Mouse (Mus musculus): ENCODE data around the gene Scrn2.

Gene Scrn2

DNA sequence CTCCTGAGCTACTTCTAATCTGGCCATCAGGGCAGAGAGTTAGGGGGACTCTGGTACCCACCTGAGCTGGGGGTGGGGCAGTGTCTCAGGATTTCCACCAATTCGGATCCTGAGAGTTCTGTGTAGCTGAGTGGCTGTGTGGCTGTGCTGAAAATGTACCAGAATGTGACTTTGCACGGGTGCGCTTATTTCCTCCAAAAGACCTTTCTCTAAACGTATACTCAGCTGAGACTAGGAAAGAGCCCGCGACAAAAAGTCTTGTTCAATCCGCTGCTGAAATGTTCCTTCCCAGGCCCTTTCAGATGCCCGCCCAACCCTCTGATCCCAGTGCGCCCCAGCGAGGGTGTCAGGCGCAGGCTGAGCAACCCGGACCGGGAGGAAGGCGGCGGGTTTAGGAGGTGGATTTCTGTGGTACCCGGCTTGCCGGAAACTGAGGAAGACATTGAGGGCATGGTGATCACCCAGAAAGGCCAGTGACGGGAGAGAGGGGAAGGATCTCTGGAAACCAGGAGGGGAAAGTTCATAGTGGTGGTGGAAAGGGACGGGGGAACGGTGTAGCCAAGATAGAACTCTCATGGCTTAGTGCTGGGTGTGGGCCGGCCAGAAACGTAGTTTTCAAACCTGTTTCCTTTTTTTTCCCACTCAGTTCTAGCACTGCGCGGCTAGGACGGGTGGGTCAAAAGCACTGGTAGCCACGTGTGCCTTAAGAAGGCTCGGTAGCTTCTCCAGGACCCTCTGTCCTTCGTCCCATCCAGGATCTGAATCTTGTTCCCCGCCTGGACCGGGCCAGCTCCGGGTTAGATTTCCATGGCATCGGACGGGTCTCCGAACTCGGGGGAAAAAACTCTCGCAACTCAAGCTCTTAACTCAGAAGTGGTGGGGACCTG lies 11.8 kb upstream of the Scrn2 start:
- in situ Hi-C loops (cut with MboI, MseI) = no loop called here

DNA sequence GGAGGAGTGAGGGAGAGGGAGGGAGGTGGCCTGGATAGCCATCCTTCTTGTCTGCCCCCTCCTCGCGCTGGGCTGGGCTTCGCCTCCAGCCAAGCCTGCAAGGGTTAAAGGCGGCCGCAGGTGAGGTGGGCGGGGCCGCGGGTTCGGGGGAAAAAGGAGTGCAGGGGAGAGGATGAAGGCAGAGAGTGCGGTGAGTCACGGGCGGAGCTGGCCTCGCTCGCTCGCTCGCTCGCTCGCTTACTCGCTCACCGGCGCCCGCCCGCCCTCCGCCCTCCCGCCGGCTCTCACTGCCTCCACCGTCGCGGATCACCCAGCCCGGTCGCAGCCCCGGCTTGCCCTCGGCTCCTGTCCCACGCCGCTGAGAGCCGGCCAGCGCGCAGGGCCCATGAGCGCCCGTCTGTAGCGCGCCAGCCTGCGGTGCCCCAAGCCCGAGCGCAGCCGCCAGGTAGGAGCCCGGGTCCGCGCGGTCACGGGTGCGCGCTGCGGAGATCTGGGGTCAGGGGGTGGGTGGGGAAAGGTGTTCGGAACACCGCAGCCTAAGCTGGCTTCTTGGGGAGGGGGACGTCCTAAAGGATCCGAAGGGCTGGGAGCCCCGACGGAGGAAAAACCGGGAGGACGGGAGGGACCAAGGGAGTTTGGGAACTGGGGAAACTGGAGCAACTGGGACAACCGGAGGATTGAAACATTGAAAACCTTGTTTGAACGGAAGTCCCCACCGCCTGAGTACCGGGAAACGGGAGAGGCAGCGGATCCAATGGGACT lies 11.0 kb upstream of the Scrn2 start:
- in situ Hi-C loops (cut with MboI, MseI) = no loop called here

DNA sequence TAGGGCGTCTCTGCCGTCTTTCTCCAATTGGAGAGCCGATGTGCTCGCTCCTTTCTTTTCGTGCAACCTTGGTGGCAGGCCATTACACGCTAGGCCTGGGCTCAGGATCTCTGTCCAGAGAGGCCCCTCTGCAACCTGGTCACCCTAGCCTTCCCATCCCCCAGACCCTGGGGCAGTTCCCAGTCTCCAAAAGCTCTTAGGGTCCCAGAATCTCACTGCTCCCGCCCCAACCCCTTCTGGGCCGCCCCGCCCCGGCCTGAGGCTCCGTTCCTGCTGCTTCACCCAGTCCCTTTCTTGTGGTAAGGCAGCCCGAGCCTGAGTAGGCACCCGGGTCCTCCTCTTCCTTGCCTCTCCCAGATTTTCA lies 10.4 kb upstream of the Scrn2 start:
- in situ Hi-C loops (cut with MboI, MseI) = no loop called here

DNA sequence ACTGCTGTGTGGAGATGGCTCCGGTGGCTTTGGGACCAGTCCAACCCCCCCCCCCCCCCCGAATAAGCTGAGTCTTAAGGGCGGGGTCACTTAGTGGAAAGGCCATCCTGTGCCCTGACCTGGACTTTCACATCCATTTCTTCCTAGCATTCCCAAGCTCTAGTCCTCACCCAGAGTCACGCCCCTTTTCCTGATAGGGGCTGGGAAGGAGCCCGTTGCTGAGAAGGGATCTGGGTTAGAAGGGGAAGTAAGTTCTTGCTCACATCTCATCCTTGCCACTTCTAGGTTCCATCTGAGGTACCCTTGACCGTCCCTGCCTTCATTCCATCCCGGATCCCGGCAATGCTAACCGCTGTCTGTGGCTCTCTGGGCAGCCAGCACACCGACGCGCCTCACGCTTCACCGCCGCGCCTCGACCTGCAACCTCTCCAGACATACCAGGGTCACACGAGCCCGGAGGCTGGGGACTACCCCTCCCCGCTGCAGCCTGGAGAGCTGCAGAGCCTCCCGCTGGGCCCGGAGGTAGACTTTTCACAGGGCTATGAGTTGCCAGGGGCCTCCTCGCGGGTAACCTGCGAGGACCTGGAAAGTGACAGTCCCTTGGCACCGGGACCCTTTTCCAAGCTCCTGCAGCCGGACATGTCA lies 8.5 kb upstream of the Scrn2 start:
- in situ Hi-C loops (cut with MboI, MseI) = loop anchor here (5.0 to 10.0 kb wide), 2 partner anchors 39 to 1444 kb away; partner anchors contain the start of gene Sp2

DNA sequence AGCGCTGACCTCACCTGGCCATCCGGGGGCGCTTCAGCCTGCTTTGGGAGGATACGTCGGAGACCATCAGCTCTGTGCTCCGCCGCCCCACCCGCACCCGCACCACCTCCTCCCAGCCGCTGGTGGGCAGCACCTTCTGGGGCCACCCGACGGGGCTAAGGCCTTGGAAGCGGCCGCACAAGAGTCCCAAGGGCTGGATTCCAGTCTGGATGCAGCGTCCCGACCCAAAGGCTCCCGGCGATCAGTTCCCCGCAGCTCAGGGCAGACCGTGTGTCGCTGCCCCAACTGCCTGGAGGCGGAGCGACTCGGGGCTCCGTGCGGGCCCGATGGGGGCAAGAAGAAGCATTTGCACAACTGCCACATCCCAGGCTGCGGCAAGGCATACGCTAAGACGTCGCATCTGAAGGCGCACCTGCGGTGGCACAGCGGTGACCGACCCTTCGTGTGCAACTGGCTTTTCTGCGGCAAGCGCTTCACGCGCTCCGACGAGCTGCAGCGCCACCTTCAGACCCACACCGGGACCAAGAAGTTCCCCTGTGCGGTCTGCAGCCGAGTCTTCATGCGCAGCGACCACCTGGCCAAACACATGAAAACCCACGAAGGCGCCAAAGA lies 7.8 kb upstream of the Scrn2 start:
- in situ Hi-C loops (cut with MboI, MseI) = loop anchor here (5.0 to 10.0 kb wide), 2 partner anchors 40 to 1443 kb away; partner anchors contain the start of gene Sp2

DNA sequence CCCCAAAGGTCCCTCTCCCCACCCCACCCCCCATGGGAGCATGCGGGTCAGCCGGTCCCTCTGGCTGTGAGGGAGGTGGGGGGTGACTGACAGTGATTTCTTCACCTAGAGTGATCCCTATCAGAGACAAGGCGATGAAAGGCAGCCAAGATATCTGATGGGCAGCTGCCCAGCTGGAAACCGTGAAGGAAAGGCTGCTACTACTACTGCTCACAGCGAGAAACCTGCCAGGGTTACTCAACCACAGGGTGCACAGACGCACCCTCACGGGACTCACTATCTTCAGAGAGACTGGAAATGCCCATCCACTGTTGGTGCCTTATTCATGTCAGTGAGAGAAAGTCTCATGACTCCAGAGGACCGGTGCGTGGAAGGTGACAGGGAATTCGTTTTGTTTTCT lies 4.8 kb upstream of the Scrn2 start:
- in situ Hi-C loops (cut with MboI, MseI) = loop anchor here (5.0 to 10.0 kb wide), 2 partner anchors 43 to 1440 kb away; partner anchors contain the start of gene Sp2

DNA sequence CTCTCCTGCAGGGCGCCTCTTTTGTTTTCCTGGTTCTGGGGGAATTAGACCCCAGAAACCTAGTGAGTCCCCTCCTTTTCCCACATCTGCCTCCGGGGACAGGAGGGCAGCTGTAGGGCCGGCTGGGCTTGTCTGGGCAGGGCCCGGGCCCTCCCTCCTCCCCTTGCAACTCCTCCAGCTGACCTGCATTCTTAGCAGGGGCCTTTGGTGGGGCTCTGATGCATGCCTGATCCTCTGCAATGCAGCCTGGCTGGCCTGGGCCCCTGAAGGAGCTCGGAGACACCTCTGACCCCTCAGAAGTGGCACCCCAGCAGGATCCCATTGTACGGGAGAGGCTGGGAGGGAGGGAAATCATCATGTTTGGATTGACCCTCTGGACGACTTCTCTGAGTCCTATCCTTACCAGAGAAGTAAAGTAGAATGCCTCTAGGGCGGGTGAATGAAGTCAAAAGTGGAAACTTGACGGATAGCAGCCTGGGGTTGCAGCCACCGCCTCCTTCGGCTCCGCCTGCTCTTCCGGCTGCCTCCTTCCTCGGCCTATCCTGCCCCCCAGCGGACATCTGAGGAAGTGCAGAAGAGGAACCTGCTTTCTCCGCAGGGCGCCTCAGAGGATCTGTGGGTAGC lies 3.9 kb upstream of the Scrn2 start:
- in situ Hi-C loops (cut with MboI, MseI) = loop anchor here (10.0 kb wide), 1 partner anchor 1439 kb away; no protein-coding TSS in a partner anchor

DNA sequence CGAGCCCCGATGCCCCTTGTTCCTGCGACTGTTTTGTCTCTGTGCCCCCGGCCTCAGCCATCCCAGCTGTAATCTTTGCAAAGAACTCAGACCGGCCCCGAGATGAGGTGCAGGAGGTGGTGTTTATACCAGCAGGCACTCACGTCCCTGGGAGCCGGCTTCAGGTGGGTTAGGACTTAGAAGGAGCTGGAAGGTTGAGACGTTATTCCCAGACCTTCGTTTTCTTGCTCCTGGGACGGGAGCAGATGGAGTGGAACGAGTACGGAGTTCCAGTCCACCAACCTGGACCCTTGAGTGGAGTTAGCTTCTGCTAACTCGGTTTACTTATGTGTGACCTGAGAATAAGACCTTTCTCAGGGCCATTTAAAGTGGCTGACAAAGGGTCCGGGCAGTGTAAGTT lies 688 bp downstream of the Scrn2 start:
- in situ Hi-C loops (cut with MboI, MseI) = no loop called here

DNA sequence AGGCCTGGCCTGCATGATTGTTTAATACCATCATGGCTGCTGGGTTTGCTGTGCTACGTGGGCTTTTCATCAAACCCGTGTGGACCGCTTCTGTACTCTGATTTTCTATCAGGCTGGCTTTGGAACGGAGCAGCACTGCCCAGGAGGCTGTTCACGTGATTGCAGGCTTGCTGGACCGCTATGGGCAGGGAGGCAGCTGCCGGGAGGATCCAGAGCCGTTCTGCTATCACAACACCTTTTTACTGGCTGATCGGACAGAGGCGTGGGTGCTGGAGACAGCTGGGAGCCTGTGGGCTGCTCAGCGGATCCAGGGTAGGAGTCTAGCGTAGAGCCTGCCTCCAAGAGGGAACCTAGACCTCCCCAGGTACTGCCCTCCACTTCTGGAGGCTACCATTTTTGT lies 2.2 kb downstream of the Scrn2 start:
- in situ Hi-C loops (cut with MboI, MseI) = no loop called here

DNA sequence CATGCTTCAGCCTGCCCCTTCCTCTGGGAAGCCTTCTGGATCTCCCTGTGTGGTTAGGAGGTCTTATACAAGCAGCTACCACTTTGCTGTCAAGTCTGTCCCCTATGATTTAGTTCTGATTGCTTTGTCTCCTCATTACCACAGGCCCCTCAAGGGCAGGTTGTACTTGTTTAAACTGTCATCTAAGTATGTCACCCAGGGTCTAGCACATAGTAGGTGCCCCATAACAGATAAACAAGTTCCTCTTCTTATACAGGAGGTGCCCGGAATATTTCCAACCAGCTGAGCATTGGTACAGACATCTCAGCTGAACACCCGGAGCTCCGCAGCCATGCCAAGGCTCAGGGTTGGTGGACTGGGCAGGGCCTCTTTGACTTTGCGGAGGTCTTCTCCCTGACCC lies 2.8 kb downstream of the Scrn2 start:
- in situ Hi-C loops (cut with MboI, MseI) = no loop called here

DNA sequence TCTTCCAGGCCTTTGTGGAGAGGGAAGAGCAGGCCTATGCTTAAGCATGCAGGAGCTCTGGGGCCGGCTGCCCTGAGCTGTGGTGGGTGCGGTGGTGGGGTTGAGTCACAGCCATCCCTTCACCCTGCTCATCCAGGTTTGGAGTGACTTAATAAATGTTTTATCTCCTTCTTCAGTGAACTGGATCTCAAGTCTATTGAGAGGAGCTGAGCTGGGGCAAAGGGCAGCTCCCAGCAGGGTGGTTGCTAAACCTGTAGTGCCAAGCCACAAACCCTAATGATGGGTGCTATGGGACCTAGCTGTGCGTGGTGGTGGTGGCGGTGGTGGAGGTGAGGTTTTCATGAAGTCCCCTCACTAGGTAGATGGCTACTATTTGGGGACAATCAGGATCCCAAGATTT lies 4.0 kb downstream of the Scrn2 start:
- in situ Hi-C loops (cut with MboI, MseI) = no loop called here

DNA sequence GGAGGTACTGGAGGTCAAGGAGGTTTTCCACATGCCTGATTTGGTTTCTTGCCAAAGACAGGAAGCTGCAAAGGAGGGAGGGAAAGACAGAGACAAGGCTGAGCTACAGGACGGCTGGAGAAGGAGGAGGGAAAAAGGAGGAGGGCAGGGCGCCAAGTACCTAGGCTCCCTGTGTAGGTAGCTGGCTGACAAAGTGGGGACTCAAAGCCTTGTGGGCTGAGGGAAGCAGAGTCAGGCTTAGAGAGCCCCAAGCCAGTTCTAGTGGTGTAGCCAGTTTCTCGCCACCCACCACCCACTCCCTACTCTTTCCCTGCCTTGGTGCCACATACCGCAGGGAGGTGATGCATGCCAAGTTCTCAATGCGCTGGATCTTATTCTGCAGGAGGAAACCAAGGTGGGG lies 6.4 kb downstream of the Scrn2 start:
- in situ Hi-C loops (cut with MboI, MseI) = no loop called here

DNA sequence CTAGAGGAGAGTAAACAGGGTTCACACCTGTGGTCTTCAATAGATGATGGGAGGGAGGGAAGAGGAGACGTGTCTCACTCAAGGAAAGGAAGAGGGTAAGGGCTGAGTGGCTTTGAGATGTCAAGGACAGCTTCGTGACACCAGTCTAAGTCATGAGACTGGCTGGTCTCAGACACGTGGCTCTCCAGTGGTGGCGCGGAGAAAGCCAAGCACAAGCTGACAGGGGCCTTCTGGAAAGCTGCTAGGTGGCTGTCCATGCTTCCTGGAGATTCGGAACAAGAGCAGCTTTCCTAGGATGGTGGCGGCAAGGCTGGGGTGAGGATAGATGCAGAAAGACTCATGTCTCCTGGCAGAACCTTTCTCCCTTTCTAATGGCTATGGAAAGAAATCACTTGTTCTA lies 9.1 kb downstream of the Scrn2 start:
- in situ Hi-C loops (cut with MboI, MseI) = no loop called here

DNA sequence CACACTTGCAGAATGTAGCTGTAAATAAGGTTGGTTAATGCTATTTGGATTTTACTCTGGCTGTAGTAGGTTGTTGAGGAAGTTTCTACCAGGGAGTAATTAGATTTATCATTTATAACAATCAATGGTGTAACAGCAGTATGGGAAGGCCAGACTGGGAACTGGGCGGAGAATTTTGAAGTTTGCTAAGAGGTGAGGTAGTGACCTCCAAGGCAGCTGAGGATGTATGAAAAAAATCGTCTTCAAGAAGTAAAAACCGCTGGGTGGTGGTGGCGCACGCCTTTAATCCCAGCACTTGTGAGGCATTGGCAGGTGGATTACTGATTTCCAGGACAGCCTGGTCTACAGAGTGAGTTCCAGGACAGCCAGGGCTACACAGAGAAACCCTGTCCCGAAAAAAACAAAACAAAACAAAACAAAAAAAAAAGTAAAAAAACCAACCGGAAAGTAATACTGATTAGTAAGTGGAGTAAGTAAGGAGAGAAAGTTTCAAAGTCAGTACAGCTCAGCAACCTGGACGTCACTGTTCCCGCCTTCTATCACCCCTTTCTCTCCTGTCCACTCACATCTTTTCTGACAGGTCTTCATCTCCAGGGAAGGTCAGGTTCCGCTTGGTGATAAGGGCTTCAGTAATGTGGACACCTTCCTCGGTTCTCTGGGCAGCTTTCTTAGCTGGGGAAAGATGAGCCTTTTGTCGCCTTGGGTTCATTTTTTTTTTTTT lies 10.7 kb downstream of the Scrn2 start:
- in situ Hi-C loops (cut with MboI, MseI) = no loop called here

DNA sequence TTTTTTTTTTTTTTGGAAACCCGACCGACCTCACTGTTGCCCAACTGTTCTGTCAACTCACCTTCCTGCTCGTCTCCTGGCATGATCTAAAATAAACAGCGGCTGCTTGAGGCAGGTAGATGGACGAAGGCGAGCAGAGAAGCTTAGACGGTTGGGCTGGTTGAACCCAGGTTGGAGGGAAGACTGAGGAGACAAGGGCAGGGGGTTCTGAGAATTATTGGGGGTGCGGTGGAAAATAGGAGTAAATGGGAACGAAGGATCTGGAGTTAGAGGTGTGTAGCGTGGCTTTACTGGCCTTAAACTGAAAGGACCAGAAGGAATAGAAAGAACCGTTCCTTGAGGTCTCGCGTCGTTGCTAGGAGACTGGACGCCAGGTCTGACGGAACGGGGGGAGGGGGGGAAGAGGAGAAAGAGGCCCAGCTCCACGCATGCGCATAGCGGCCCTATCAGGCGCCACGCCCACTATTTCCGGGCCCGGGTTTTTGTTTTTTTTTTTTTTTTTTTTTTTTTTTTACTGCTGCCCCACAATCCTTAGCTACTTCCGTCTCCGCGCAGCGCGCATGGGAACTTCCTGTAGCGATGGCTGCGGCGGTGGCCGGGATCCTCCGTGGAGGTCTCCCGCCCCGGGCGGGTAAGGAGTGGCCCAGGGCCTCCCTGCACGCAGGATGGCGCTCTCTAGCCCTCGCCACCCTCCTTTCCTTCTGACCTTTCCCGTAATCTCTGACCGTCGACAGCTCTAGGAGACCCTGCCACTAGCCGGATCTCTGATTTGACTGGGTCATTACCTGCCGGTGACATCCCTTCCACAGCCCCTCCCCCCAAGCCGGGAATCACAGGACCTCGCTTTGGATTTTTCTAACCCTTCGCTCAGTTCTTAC lies 11.5 kb downstream of the Scrn2 start, which contains the start of the genes Lrrc46 and Mrpl10:
Gene Lrrc46, minus strand, starts transcription at position 386 of the 878 bp plus-strand sequence.
Gene Mrpl10, plus strand, starts transcription at position 539 of the 878 bp plus-strand sequence.
- in situ Hi-C loops (cut with MboI, MseI) = no loop called here

DNA sequence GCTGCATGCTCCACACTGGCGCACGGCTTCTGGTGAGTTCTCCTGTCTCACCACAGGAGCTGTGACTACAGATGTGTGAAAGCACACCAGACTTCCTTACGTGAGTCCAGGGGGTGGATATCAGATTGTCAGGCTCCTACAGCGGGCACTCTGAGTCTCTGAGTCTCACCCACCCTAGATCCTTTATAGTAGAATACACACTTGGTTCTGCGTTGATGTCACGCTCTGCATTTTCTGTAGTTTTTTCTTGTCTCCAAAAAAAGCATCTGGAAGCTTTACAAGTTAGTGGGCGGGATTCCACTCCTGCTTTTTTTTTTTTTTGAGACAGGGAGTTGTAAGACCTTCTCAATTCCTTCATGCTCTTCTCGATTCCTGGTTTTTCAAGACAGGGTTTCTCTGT lies 15.2 kb downstream of the Scrn2 start:
- in situ Hi-C loops (cut with MboI, MseI) = no loop called here

DNA sequence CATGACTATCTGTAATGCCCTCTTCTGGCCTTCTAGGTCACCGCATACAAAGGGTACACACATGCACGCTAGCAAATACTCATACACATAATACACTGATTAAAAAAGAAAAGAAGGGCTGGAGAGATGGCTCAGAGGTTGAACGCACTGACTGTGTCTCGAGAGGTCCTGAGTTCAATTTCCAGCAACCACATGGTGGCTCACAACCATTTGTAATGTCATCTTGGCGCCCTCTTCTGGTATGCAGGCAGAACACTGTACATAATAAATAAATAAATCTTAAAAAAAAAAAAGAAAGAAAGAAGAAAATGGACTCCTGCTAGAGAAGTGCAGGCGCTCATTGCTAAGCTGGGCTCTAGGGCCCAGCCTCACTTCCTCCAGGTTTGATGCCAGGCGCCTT lies 16.1 kb downstream of the Scrn2 start:
- in situ Hi-C loops (cut with MboI, MseI) = no loop called here

DNA sequence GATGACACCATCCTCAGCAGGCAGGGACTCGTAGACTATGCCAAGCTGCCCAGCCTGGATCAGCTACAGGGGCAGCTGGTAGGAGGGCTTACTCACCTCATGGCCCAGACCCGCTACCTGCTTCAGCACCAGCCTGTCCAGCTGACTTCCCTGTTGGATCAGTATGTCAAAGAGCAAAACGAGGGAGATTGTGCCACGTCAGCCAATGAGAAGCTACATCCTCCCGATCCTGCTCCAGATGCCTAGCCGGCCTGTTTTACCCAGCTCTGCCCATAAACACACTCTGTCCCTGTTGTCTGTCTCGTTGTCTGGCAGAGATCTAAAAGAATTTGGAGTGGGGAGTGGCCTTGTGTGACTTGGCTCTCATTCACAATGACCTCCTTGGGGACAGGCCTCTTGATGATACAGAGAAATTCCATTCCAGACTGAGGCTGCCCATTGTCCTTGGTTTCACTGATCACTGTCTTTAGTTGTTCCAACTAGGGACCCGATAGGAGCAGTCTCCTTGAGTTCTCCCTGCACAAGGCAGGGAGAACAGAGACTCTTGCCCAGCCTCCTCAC lies 18.4 kb downstream of the Scrn2 start:
- in situ Hi-C loops (cut with MboI, MseI) = no loop called here

DNA sequence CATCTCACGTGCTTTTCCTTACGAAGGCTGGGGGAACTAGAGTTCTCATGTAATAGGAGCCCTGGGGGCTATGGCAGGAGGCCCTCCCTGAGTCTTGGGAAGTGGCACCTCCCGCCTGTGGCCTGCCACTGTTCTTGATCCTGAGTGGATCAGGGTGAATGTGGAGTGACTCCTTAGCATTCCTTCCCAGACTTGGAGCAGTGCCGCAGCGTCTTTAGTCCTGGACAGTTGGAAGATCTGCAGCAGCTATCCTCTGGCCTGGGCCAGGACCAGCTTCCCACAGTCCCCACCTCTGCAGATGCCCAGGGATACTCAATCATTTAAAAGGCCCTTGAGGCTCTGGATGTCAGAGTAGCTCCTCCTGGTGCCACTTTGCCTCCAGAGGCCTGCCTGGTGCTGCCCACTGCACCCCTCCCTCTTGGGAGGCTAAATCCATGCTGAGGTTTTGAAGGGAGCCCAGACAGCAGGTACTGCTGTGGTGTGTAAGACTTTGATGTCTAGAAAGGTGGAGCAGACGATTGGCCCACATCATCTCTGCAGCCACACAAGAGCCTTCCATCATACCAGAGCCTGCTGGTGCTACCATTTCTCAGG lies 19.9 kb downstream of the Scrn2 start:
- in situ Hi-C loops (cut with MboI, MseI) = no loop called here
